Mouse (Mus musculus) olfactory bulb, adult 2 months (tissue): Measurements from ENCODE around the gene Gm44502. TPM values are rescaled to one million over a fixed set of nuclear protein-coding genes. Genes with fewer than 3 reads are reported as not detected.

Source experiments
- H3K27ac ChIP-seq: fragments of 200-500 bp; 2 replicates; pipeline ENCODE4 v1.5.1; 2012; ENCODE audit warnings: low read depth, low read length; ENCODE audit not compliant: insufficient read depth
- H3K4me1 ChIP-seq: fragments of 200-500 bp; 2 replicates; pipeline ENCODE4 v1.6.1; 2012; ENCODE audit warnings: low read length; ENCODE audit not compliant: control insufficient read depth, insufficient read depth
- H3K4me3 ChIP-seq: fragments of 200-500 bp; 2 replicates; pipeline ENCODE4 v1.5.1; 2012; ENCODE audit warnings: mild to moderate bottlenecking, low read depth, low read length, moderate library complexity; ENCODE audit not compliant: insufficient read depth
- CTCF ChIP-seq: fragments of 200-500 bp; IDR thresholded peaks from 2 replicates; pipeline ENCODE4 v1.5.1; 2012; ENCODE audit warnings: low read depth, mild to moderate bottlenecking, low read length, moderate library complexity; ENCODE audit not compliant: insufficient read depth
- POLR2A ChIP-seq: fragments of 200-500 bp; IDR thresholded peaks from 2 replicates; pipeline ENCODE4 v1.6.1; 2012; ENCODE audit warnings: mild to moderate bottlenecking, low read depth, low read length, moderate library complexity; ENCODE audit not compliant: insufficient read depth
- WGBS: fragments of 180-500 bp; shearing (Covaris S2); methylation state at CpG from one replicate; pipeline ENCODE4 v1.1.7; 2018; 5-methylcytosine and 5-hydroxymethylcytosine counted together
- polyA plus RNA-seq: library from polyadenylated mRNA; stranded (reverse); fragments of >200 nt; gene quantifications from 2 replicates; pipeline ENCODE4 v1.2.4, GENCODE M21; 2012; ENCODE audit warnings: low replicate concordance; ENCODE audit not compliant: missing spikeins, insufficient read depth, insufficient read length

The Gm44502 gene
- polyA plus RNA-seq, 1 experiment, result not detected

GRCm38 (mm10) chr15:89396883-89397282 is 32.6 kb downstream of the Gm44502 start:
- no peak overlapping the region for H3K4me3 ChIP-seq
- H3K27ac ChIP-seq, result no peak overlapping the region
- no peaks in the 10 kb centered on the region for H3K4me1 ChIP-seq
- TF ChIP-seq POLR2A, result no peak
- TF ChIP-seq CTCF, result no peak
- WGBS, result 92% methylated on average over 4 of the region's 4 CpGs

GRCm38 (mm10) chr15:89390081-89390480 is 39.4 kb downstream of the Gm44502 start:
- 82% methylated on average over 10 of the region's 10 CpGs for WGBS
- Histone ChIP-seq H3K4me3 (no peak overlapping the region), H3K27ac (no peak overlapping the region), H3K4me1 (no peaks in the 10 kb centered on the region)
- no peak for TF ChIP-seq POLR2A
- no peak for TF ChIP-seq CTCF

GRCm38 (mm10) chr15:89387127-89387526 is 42.4 kb downstream of the Gm44502 start:
- Histone ChIP-seq H3K4me1 (no peaks in the 10 kb centered on the region), H3K27ac (no peak overlapping the region), H3K4me3 (no peak overlapping the region)
- TF ChIP-seq CTCF (no peak), POLR2A (no peak)
- WGBS, result 54% methylated on average over 12 of the region's 12 CpGs

- no peak for TF ChIP-seq CTCF
- no peak within 1 kb of the TSS for H3K4me3 ChIP-seq
- WGBS, result 87% methylated on average over 7 of the region's 7 CpGs
Observed at GRCm38 (mm10) chr15:89384617-89385016, 44.9 kb downstream of the Gm44502 start, which contains the start of gene Klhdc7b. Klhdc7b (plus strand) TSS chr15:89384917.

GRCm38 (mm10) chr15:89379429-89379828 is 50.1 kb downstream of the Gm44502 start:
- Histone ChIP-seq H3K4me3 (no peak overlapping the region), H3K27ac (no peak overlapping the region), H3K4me1 (peaks cover 18% of the 10 kb centered on the region)
- WGBS, result 36% methylated on average over 10 of the region's 10 CpGs
- TF ChIP-seq CTCF, result no peak
- no peak for TF ChIP-seq POLR2A

More at GRCm38 (mm10) chr15:89384617-89385016, 44.9 kb downstream of the Gm44502 start, which contains the start of gene Klhdc7b:
- H3K27ac ChIP-seq, result no peak within 1 kb of the TSS
- no peaks in the 10 kb centered on the region for H3K4me1 ChIP-seq

- H3K4me3 ChIP-seq, result peak within 1 kb of the TSS; percentile 33
- WGBS, result 4% methylated on average over 33 of the region's 33 CpGs
- no peak for TF ChIP-seq CTCF
- no peak for TF ChIP-seq POLR2A
- H3K27ac ChIP-seq, result no peak within 1 kb of the TSS
- H3K4me1 ChIP-seq, result peaks cover 22% of the 10 kb centered on the region
Observed at GRCm38 (mm10) chr15:89378831-89379401, 50.6 kb downstream of the Gm44502 start, which contains the start of gene Odf3b. Odf3b (minus strand) TSS chr15:89379282.

- no peak for TF ChIP-seq CTCF
- no peak for TF ChIP-seq POLR2A
- Histone ChIP-seq H3K27ac (no peak overlapping the region), H3K4me1 (peaks cover 25% of the 10 kb centered on the region), H3K4me3 (peak overlapping the region; percentile 33)
- whole genome bisulfite sequencing, result 17% methylated on average over 46 of the region's 46 CpGs
Observed at GRCm38 (mm10) chr15:89377938-89378828, 51.3 kb downstream of the Gm44502 start.

GRCm38 (mm10) chr15:89377362-89377761 is 52.1 kb downstream of the Gm44502 start:
- no peak overlapping the region for H3K4me3 ChIP-seq
- H3K27ac ChIP-seq, result no peak overlapping the region
- peaks cover 32% of the 10 kb centered on the region for H3K4me1 ChIP-seq
- TF ChIP-seq POLR2A (no peak), CTCF (no peak)
- 8% methylated on average over 18 of the region's 18 CpGs for WGBS

GRCm38 (mm10) chr15:89376957-89377356 is 52.5 kb downstream of the Gm44502 start, which contains the start of gene Tymp:
Tymp (minus strand) TSS chr15:89377039.
- 30% methylated on average over 16 of the region's 16 CpGs for WGBS
- H3K4me3 ChIP-seq, result no peak within 1 kb of the TSS
- H3K4me1 ChIP-seq, result peaks cover 34% of the 10 kb centered on the region
- no peak for TF ChIP-seq CTCF
- TF ChIP-seq POLR2A, result no peak
- H3K27ac ChIP-seq, result no peak within 1 kb of the TSS
